Mouse (Mus musculus) liver, adult (tissue): Measurements from ENCODE around the gene Psmb3.

ENCODE experiments used
- GATA4 ChIP-seq: IDR thresholded peaks from 2 replicates; pipeline ENCODE4 v1.6.1; 2014; ENCODE audit warnings: mild to moderate bottlenecking, low read length; ENCODE audit not compliant: insufficient replicate concordance

Gene Psmb3

GRCm38 (mm10) chr11:97663528-97664338, 39.5 kb upstream of the Psmb3 start:
- TF ChIP-seq GATA4, result no peak

GRCm38 (mm10) chr11:97664339-97664665, 38.9 kb upstream of the Psmb3 start:
- TF ChIP-seq GATA4, result no peak

- no peak for TF ChIP-seq GATA4
Observed at GRCm38 (mm10) chr11:97664771-97665240, 38.4 kb upstream of the Psmb3 start.

- no peak for TF ChIP-seq GATA4
Observed at GRCm38 (mm10) chr11:97665431-97665830, 37.8 kb upstream of the Psmb3 start.

GRCm38 (mm10) chr11:97666221-97666620, 37.0 kb upstream of the Psmb3 start:
- no peak for TF ChIP-seq GATA4

- TF ChIP-seq GATA4, result no peak
Observed at GRCm38 (mm10) chr11:97666794-97667193, 36.4 kb upstream of the Psmb3 start.

GRCm38 (mm10) chr11:97668160-97668559, 35.0 kb upstream of the Psmb3 start:
- no peak for TF ChIP-seq GATA4

GRCm38 (mm10) chr11:97669268-97669667, 33.9 kb upstream of the Psmb3 start:
- TF ChIP-seq GATA4, result no peak

GRCm38 (mm10) chr11:97669829-97670228, 33.4 kb upstream of the Psmb3 start:
- TF ChIP-seq GATA4, result no peak

- no peak for TF ChIP-seq GATA4
Observed at GRCm38 (mm10) chr11:97670234-97671176, 32.7 kb upstream of the Psmb3 start.

GRCm38 (mm10) chr11:97671177-97671527, 32.0 kb upstream of the Psmb3 start:
- no peak for TF ChIP-seq GATA4

- TF ChIP-seq GATA4, result no peak
Observed at GRCm38 (mm10) chr11:97673148-97673547, 30.1 kb upstream of the Psmb3 start.

GRCm38 (mm10) chr11:97676050-97676754, 27.0 kb upstream of the Psmb3 start:
- TF ChIP-seq GATA4, result no peak

GRCm38 (mm10) chr11:97677381-97677780, 25.8 kb upstream of the Psmb3 start:
- no peak for TF ChIP-seq GATA4

- TF ChIP-seq GATA4, result no peak
Observed at GRCm38 (mm10) chr11:97677842-97678241, 25.4 kb upstream of the Psmb3 start.
